Mouse (Mus musculus): Measurements from ENCODE around the gene Adamts7.

Adamts7 gene

GRCm38 (mm10) chr9:90162926-90163748, at the start of gene Adamts7:
Gene Adamts7 (plus strand): TSS chr9:90163069.
- peak; percentile 43 for DNase-seq

GRCm38 (mm10) chr9:90113151-90113550, 49.7 kb upstream of the Adamts7 start:
- no peak for DNase-seq

- DNase-seq, result peak; percentile 93
Measured at GRCm38 (mm10) chr9:90113651-90114566, 49.0 kb upstream of the Adamts7 start.

- peak; percentile 98 for DNase-seq
Measured at GRCm38 (mm10) chr9:90114567-90115307, 48.1 kb upstream of the Adamts7 start, which contains the start of gene Morf4l1. Gene Morf4l1 (minus strand): TSS chr9:90114774.

- no peak for DNase-seq
Measured at GRCm38 (mm10) chr9:90115308-90115700, 47.6 kb upstream of the Adamts7 start.

GRCm38 (mm10) chr9:90117234-90117633, 45.6 kb upstream of the Adamts7 start:
- no peak for DNase-seq

- no peak for DNase-seq
Measured at GRCm38 (mm10) chr9:90122246-90122740, 40.6 kb upstream of the Adamts7 start.

GRCm38 (mm10) chr9:90124156-90124872, 38.6 kb upstream of the Adamts7 start:
- DNase-seq, result no peak

GRCm38 (mm10) chr9:90124873-90125245, 38.0 kb upstream of the Adamts7 start:
- no peak for DNase-seq

- DNase-seq, result no peak
Measured at GRCm38 (mm10) chr9:90125416-90126099, 37.3 kb upstream of the Adamts7 start.

GRCm38 (mm10) chr9:90126260-90127010, 36.4 kb upstream of the Adamts7 start:
- DNase-seq, result peak; percentile 62

- DNase-seq, result no peak
Measured at GRCm38 (mm10) chr9:90127146-90127545, 35.7 kb upstream of the Adamts7 start.

- no peak for DNase-seq
Measured at GRCm38 (mm10) chr9:90128636-90129201, 34.1 kb upstream of the Adamts7 start.

- no peak for DNase-seq
Measured at GRCm38 (mm10) chr9:90133562-90134355, 29.1 kb upstream of the Adamts7 start.

GRCm38 (mm10) chr9:90135466-90135865, 27.4 kb upstream of the Adamts7 start:
- DNase-seq, result no peak

- no peak for DNase-seq
Measured at GRCm38 (mm10) chr9:90135963-90136677, 26.7 kb upstream of the Adamts7 start.

GRCm38 (mm10) chr9:90136678-90136965, 26.2 kb upstream of the Adamts7 start:
- DNase-seq, result no peak

- no peak for DNase-seq
Measured at GRCm38 (mm10) chr9:90145788-90146187, 17.1 kb upstream of the Adamts7 start.

GRCm38 (mm10) chr9:90146869-90147268, 16.0 kb upstream of the Adamts7 start:
- no peak for DNase-seq
